Mouse (Mus musculus): ENCODE data around the gene Hscb. TPM values are rescaled to one million over a fixed set of nuclear protein-coding genes. Genes with fewer than 3 reads are reported as not detected.

Gene Hscb
- total and polyA plus RNA-seq, 3 experiments = 29.0 to 29.4 TPM; not detected in 1

DNA sequence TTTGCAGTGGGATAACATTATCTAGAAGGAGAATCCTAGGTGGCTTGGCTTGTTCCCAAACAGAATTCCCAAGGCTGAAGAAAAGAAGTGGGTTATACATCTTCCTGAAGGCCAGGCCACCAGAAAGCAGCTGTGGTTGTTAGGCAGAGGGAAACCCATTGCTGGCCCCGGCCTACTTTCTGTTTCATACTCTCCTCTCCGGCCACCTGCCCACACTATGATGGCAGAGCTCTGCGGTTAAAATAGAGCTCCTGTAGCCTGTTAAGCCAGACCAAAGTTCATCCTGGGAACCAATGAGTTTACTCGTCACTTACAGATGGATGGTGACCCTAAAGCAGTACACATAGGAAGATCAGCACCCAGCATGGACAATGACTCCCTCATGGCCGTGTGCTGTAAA is 12.0 kb downstream of the Hscb start:
- no peaks in the 10 kb centered on the region for H3K27me3 ChIP-seq (ENCODE audit: control insufficient read depth in 1 of 2, insufficient read depth in 2 of 2, low read length in 2 of 2)
- H3K27ac ChIP-seq (ENCODE audit: control insufficient read depth, low read depth, low read length) = no peak overlapping the region
- no peaks in the 10 kb centered on the region for H3K4me1 ChIP-seq (ENCODE audit: control insufficient read depth in 1 of 2, insufficient read depth in 2 of 2, low read length in 2 of 2)
- H3K9me3 ChIP-seq (replicated peaks; ENCODE audit: insufficient read depth, low read length) = no peaks in the 10 kb centered on the region
- no peaks in the 10 kb centered on the region for H3K36me3 ChIP-seq (ENCODE audit: control insufficient read depth in 1 of 2, insufficient read depth in 2 of 2, low read length in 2 of 2)
- TF ChIP-seq NRF1 (IDR thresholded peaks at IDR 0.05; ENCODE audit: insufficient read depth, low read depth, low read length, poor library complexity, severe bottlenecking) (no peak), CHD1 (IDR thresholded peaks at IDR 0.05; ENCODE audit: low read depth, low read length) (no peak), MXI1 (IDR thresholded peaks at IDR 0.05; ENCODE audit: low read depth, low read length) (no peak), ZC3H11A (IDR thresholded peaks at IDR 0.05; ENCODE audit: low read depth, low read length) (no peak), MAX (IDR thresholded peaks at IDR 0.05; ENCODE audit: low read length) (no peak), POLR2A (IDR thresholded peaks at IDR 0.05; ENCODE audit: control insufficient read depth in 1 of 2, insufficient read depth in 1 of 2, low read depth in 1 of 2, low read length in 2 of 2, poor library complexity in 1 of 2) (no peak), JUND (IDR thresholded peaks at IDR 0.05; ENCODE audit: low read depth, low read length) (no peak), CHD2 (IDR thresholded peaks at IDR 0.05; ENCODE audit: low read length) (no peak), MAZ (IDR thresholded peaks at IDR 0.05; ENCODE audit: low read depth, low read length) (no peak), RAD21 (IDR thresholded peaks at IDR 0.05; ENCODE audit: low read depth, low read length) (no peak), HCFC1 (IDR thresholded peaks at IDR 0.05; ENCODE audit: low read depth, low read length) (no peak), GATA1 (IDR thresholded peaks at IDR 0.05; ENCODE audit: low read depth, low read length) (no peak), NELFE (IDR thresholded peaks at IDR 0.05; ENCODE audit: low read depth, low read length) (no peak), TBP (IDR thresholded peaks at IDR 0.05; ENCODE audit: low read depth, low read length) (no peak), POLR2AphosphoS2 (IDR thresholded peaks at IDR 0.05; ENCODE audit: low read length) (no peak), EP300 (IDR thresholded peaks at IDR 0.05; ENCODE audit: low read depth in 1 of 2, low read length in 2 of 2) (no peak)
- no peak overlapping the region for H3K4me3 ChIP-seq (ENCODE audit: control insufficient read depth in 1 of 2, insufficient read depth in 1 of 2, low read depth in 2 of 2, low read length in 2 of 2)
- no peak for DNase-seq (ENCODE audit: low read depth, low spot score)
- no peak overlapping the region for H3K9ac ChIP-seq (ENCODE audit: control insufficient read depth, low read depth, low read length, poor library complexity, severe bottlenecking)
- H3K79me2 ChIP-seq (ENCODE audit: control insufficient read depth, insufficient read depth, low read length, poor library complexity) = no peaks in the 10 kb centered on the region

DNA sequence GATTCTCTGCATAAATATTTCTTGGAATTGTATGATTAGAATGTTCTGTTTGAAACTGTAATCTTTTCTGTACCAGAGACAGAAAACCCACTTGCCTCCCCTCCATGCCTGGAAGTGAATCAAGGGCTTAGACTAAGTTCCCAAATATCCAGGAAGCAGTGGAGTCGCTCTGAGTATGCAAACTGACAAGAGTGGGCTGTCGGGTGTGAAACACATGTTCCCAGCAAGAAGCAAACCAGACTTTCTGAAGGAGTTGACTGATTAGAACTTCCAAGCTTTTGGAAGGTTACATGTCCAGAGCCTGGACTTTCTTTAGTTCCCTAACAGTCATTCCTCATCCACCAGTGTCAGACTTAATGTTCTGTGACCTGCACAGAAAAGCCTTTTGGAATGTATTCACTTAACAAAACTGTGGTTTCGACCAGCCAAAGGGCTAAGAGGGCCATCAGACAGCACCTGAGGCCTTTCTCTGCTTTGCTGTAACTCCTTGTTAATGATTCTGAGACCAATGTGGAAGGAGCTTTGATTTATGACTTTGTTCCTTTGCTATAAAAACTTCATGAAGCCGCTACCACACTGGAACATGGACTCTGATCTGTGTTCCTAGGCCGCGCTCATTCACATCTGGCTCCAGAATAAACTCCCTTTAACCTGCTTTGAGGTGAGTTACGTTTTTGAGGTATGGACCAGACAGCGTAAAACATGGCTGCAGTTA is 12.6 kb downstream of the Hscb start:
- TF ChIP-seq GATA1 (IDR thresholded peaks at IDR 0.05; ENCODE audit: low read depth, low read length) = no peak
- no peak for TF ChIP-seq GABPA (IDR thresholded peaks at IDR 0.05; ENCODE audit: low read depth, low read length)
- no peak for TF ChIP-seq TCF12 (IDR thresholded peaks at IDR 0.05; ENCODE audit: low read depth, low read length)
- TF ChIP-seq USF2 (IDR thresholded peaks at IDR 0.05; ENCODE audit: borderline replicate concordance in 1 of 2, insufficient read depth in 1 of 2, low read depth in 1 of 2, low read length in 2 of 2) = no peak
- TF ChIP-seq UBTF (IDR thresholded peaks at IDR 0.05; ENCODE audit: borderline replicate concordance, insufficient read depth, low read depth, low read length) = no peak
- TF ChIP-seq ZKSCAN1 (IDR thresholded peaks at IDR 0.05; ENCODE audit: low read depth, low read length) = no peak

More for the DNA sequence above, 12.6 kb downstream of the Hscb start:
- H3K4me1 ChIP-seq (ENCODE audit: control insufficient read depth in 1 of 2, insufficient read depth in 2 of 2, low read length in 2 of 2) = no peaks in the 10 kb centered on the region
- no peaks in the 10 kb centered on the region for H3K27me3 ChIP-seq (ENCODE audit: control insufficient read depth in 1 of 2, insufficient read depth in 2 of 2, low read length in 2 of 2)
- no peaks in the 10 kb centered on the region for H3K9me3 ChIP-seq (replicated peaks; ENCODE audit: insufficient read depth, low read length)
- H3K27ac ChIP-seq (ENCODE audit: control insufficient read depth, low read depth, low read length) = no peak overlapping the region
- H3K36me3 ChIP-seq (ENCODE audit: control insufficient read depth in 1 of 2, insufficient read depth in 2 of 2, low read length in 2 of 2) = no peaks in the 10 kb centered on the region
- H3K9ac ChIP-seq (ENCODE audit: control insufficient read depth, low read depth, low read length, poor library complexity, severe bottlenecking) = no peak overlapping the region
- H3K4me3 ChIP-seq (ENCODE audit: control insufficient read depth in 1 of 2, insufficient read depth in 1 of 2, low read depth in 2 of 2, low read length in 2 of 2) = no peak overlapping the region
- H3K79me2 ChIP-seq (ENCODE audit: control insufficient read depth, insufficient read depth, low read length, poor library complexity) = no peaks in the 10 kb centered on the region
- DNase-seq (ENCODE audit: low read depth, low spot score) = no peak

All from MEL (cell line).